Mouse (Mus musculus) forebrain, embryonic 15.5 days (tissue): ENCODE measurements around the gene Ccdc170. TPM values are rescaled to one million over a fixed set of nuclear protein-coding genes. Genes with fewer than 3 reads are reported as not detected.
"Not testable (repeated sequence)": the region's sequence is repeated elsewhere in the genome, so short reads cannot be mapped to it uniquely, and the experiment has no call there.

ENCODE experiments used
- ATAC-seq: fragments of 200-750 bp; cut with Nextera tagmentation; replicated peaks from 2 replicates; pipeline ENCODE4 v1.8.0; 2017; ENCODE audit warnings: mild to moderate bottlenecking, moderate TSS enrichment, moderate library complexity
- H3K27ac ChIP-seq: fragments of 300-500 bp; sonication (generic); replicated peaks from 2 replicates; pipeline ENCODE4 v1.5.1; 2015; ENCODE audit warnings: mild to moderate bottlenecking, inconsistent platforms
- H3K27me3 ChIP-seq: fragments of 300-500 bp; sonication (generic); 2 replicates; pipeline ENCODE4 v1.6.1; 2015; ENCODE audit warnings: inconsistent platforms
- H3K36me3 ChIP-seq: fragments of 300-500 bp; sonication (generic); 2 replicates; pipeline ENCODE4 v1.6.1; 2015; ENCODE audit warnings: mild to moderate bottlenecking, inconsistent platforms
- H3K4me1 ChIP-seq: fragments of 300-500 bp; sonication (generic); 2 replicates; pipeline ENCODE4 v1.6.1; 2015; ENCODE audit warnings: inconsistent platforms
- H3K4me2 ChIP-seq: fragments of 300-500 bp; sonication (generic); replicated peaks from 2 replicates; pipeline ENCODE4 v1.6.1; 2015; ENCODE audit warnings: mild to moderate bottlenecking, inconsistent platforms
- H3K4me3 ChIP-seq: fragments of 300-500 bp; sonication (generic); 2 replicates; pipeline ENCODE4 v1.5.1; 2015; ENCODE audit warnings: mild to moderate bottlenecking, inconsistent platforms
- H3K9ac ChIP-seq: fragments of 300-500 bp; sonication (generic); replicated peaks from 2 replicates; pipeline ENCODE4 v1.6.1; 2015; ENCODE audit warnings: mild to moderate bottlenecking, inconsistent platforms
- H3K9me3 ChIP-seq: fragments of 300-500 bp; sonication (generic); 2 replicates; pipeline ENCODE4 v1.6.1; 2016; ENCODE audit warnings: inconsistent platforms
- WGBS: fragments of 180-500 bp; shearing (Covaris S2); methylation state at CpG from one replicate; pipeline ENCODE4 v1.1.7; 2015; ENCODE audit warnings: mixed read lengths; 5-methylcytosine and 5-hydroxymethylcytosine counted together
- polyA plus RNA-seq: library from polyadenylated mRNA; unstranded; fragments of >200 nt; fragmentation: Nextera tagmentation; extraction: Ambion mirVana; gene quantifications from 2 replicates; pipeline ENCODE4 v1.2.1, GENCODE M21; 2015

Ccdc170 gene
- polyA plus RNA-seq, 1 experiment from 2014 or later: 0.32 TPM

GRCm38 (mm10) chr10:4581905-4582304 is 99.6 kb downstream of the Ccdc170 start:
- Histone ChIP-seq H3K36me3 (no peaks in the 10 kb centered on the region), H3K27me3 (no peaks in the 10 kb centered on the region), H3K4me2 (no peak overlapping the region), H3K27ac (no peak overlapping the region), H3K4me3 (no peak overlapping the region), H3K9me3 (no peaks in the 10 kb centered on the region), H3K9ac (no peak overlapping the region), H3K4me1 (peaks cover 3% of the 10 kb centered on the region; the same call in 1 of the 2 replicates)
- 73% methylated on average over 5 of the region's 5 CpGs for WGBS
- ATAC-seq: peak; percentile 81

GRCm38 (mm10) chr10:4586691-4587090 is 104.4 kb downstream of the Ccdc170 start:
- Histone ChIP-seq H3K4me3 (no peak overlapping the region), H3K27ac (no peak overlapping the region), H3K36me3 (no peaks in the 10 kb centered on the region), H3K4me2 (no peak overlapping the region), H3K9me3 (no peaks in the 10 kb centered on the region), H3K4me1 (peaks cover 3% of the 10 kb centered on the region; the same call in 1 of the 2 replicates), H3K9ac (no peak overlapping the region), H3K27me3 (no peaks in the 10 kb centered on the region)
- ATAC-seq: no peak
- 91% methylated on average over 6 of the region's 6 CpGs for WGBS

- no peaks in the 10 kb centered on the region for H3K9me3 ChIP-seq
- H3K9ac ChIP-seq: no peak overlapping the region
- H3K27ac ChIP-seq: no peak overlapping the region
- H3K4me1 ChIP-seq: no peaks in the 10 kb centered on the region
- ATAC-seq: no peak
- no peak overlapping the region for H3K4me2 ChIP-seq
- no peak overlapping the region for H3K4me3 ChIP-seq
- no peaks in the 10 kb centered on the region for H3K36me3 ChIP-seq
- no peaks in the 10 kb centered on the region for H3K27me3 ChIP-seq
- 87% methylated on average over 4 of the region's 4 CpGs for WGBS
Observed at GRCm38 (mm10) chr10:4589576-4589975, 107.3 kb downstream of the Ccdc170 start.

GRCm38 (mm10) chr10:4590956-4591355 is 108.7 kb downstream of the Ccdc170 start:
- Histone ChIP-seq H3K36me3 (no peaks in the 10 kb centered on the region), H3K9ac (no peak overlapping the region), H3K27ac (no peak overlapping the region), H3K4me2 (no peak overlapping the region), H3K9me3 (no peaks in the 10 kb centered on the region), H3K4me1 (no peaks in the 10 kb centered on the region), H3K27me3 (no peaks in the 10 kb centered on the region), H3K4me3 (no peak overlapping the region)
- no peak for ATAC-seq
- WGBS: 90% methylated on average over 8 of the region's 8 CpGs

- no peak overlapping the region for H3K27ac ChIP-seq
- H3K4me1 ChIP-seq: no peaks in the 10 kb centered on the region
- no peak overlapping the region for H3K4me2 ChIP-seq
- no peak overlapping the region for H3K4me3 ChIP-seq
- H3K36me3 ChIP-seq: no peaks in the 10 kb centered on the region
- ATAC-seq: no peak
- H3K9me3 ChIP-seq: no peaks in the 10 kb centered on the region
- H3K9ac ChIP-seq: no peak overlapping the region
- 74% methylated on average over 4 of the region's 4 CpGs for WGBS
- no peaks in the 10 kb centered on the region for H3K27me3 ChIP-seq
Observed at GRCm38 (mm10) chr10:4593828-4594227, 111.5 kb downstream of the Ccdc170 start.

- Histone ChIP-seq H3K9me3 (no peaks in the 10 kb centered on the region), H3K4me3 (no peak overlapping the region), H3K4me2 (no peak overlapping the region), H3K27ac (no peak overlapping the region), H3K4me1 (no peaks in the 10 kb centered on the region), H3K36me3 (no peaks in the 10 kb centered on the region), H3K27me3 (no peaks in the 10 kb centered on the region), H3K9ac (no peak overlapping the region)
- 82% methylated on average over 4 of the region's 4 CpGs for WGBS
- ATAC-seq: no peak
Observed at GRCm38 (mm10) chr10:4597211-4597610, 114.9 kb downstream of the Ccdc170 start.

GRCm38 (mm10) chr10:4598244-4598842 is 116.0 kb downstream of the Ccdc170 start:
- H3K4me2 ChIP-seq: no peak overlapping the region
- no peaks in the 10 kb centered on the region for H3K4me1 ChIP-seq
- no peaks in the 10 kb centered on the region for H3K27me3 ChIP-seq
- no peak for ATAC-seq
- no peaks in the 10 kb centered on the region for H3K9me3 ChIP-seq
- 69% methylated on average over 10 of the region's 10 CpGs for WGBS
- H3K36me3 ChIP-seq: no peaks in the 10 kb centered on the region
- no peak overlapping the region for H3K9ac ChIP-seq
- no peak overlapping the region for H3K27ac ChIP-seq
- no peak overlapping the region for H3K4me3 ChIP-seq

- WGBS: 77% methylated on average over 12 of the region's 12 CpGs
- H3K4me2 ChIP-seq: no peak overlapping the region
- no peaks in the 10 kb centered on the region for H3K27me3 ChIP-seq
- no peak overlapping the region for H3K9ac ChIP-seq
- H3K9me3 ChIP-seq: no peaks in the 10 kb centered on the region
- no peak overlapping the region for H3K27ac ChIP-seq
- H3K4me1 ChIP-seq: no peaks in the 10 kb centered on the region
- peak; percentile 48; the same call in 1 of the 2 replicates for ATAC-seq
- no peaks in the 10 kb centered on the region for H3K36me3 ChIP-seq
- H3K4me3 ChIP-seq: no peak overlapping the region
Observed at GRCm38 (mm10) chr10:4598916-4599315, 116.6 kb downstream of the Ccdc170 start.

- Histone ChIP-seq H3K27ac (no peak overlapping the region), H3K36me3 (no peaks in the 10 kb centered on the region), H3K4me3 (no peak overlapping the region), H3K27me3 (no peaks in the 10 kb centered on the region), H3K9ac (no peak overlapping the region), H3K4me1 (no peaks in the 10 kb centered on the region), H3K9me3 (no peaks in the 10 kb centered on the region), H3K4me2 (no peak overlapping the region)
- no peak for ATAC-seq
- 82% methylated on average over 4 of the region's 4 CpGs for WGBS
Observed at GRCm38 (mm10) chr10:4599591-4599990, 117.3 kb downstream of the Ccdc170 start.

- Histone ChIP-seq H3K4me3 (no peak overlapping the region), H3K9me3 (no peaks in the 10 kb centered on the region), H3K4me2 (no peak overlapping the region), H3K36me3 (no peaks in the 10 kb centered on the region), H3K9ac (no peak overlapping the region), H3K27me3 (no peaks in the 10 kb centered on the region), H3K4me1 (no peaks in the 10 kb centered on the region), H3K27ac (no peak overlapping the region)
- WGBS: 46% methylated on average over 2 of the region's 2 CpGs
- ATAC-seq: no peak
Observed at GRCm38 (mm10) chr10:4600796-4601474, 118.6 kb downstream of the Ccdc170 start.

- not testable (repeated sequence) for H3K27me3 ChIP-seq, H3K27ac ChIP-seq, H3K9ac ChIP-seq, H3K36me3 ChIP-seq, H3K4me3 ChIP-seq, ATAC-seq, H3K4me2 ChIP-seq, H3K4me1 ChIP-seq, H3K9me3 ChIP-seq
Observed at GRCm38 (mm10) chr10:4601612-4602011, 119.3 kb downstream of the Ccdc170 start.

- no peak for ATAC-seq
- no peaks in the 10 kb centered on the region for H3K4me1 ChIP-seq
- H3K4me3 ChIP-seq: no peak overlapping the region
- H3K4me2 ChIP-seq: no peak overlapping the region
- no peak overlapping the region for H3K9ac ChIP-seq
- no peaks in the 10 kb centered on the region for H3K27me3 ChIP-seq
- H3K27ac ChIP-seq: no peak overlapping the region
- no peaks in the 10 kb centered on the region for H3K36me3 ChIP-seq
- 77% methylated on average over 4 of the region's 4 CpGs for WGBS
- H3K9me3 ChIP-seq: no peaks in the 10 kb centered on the region
Observed at GRCm38 (mm10) chr10:4602466-4602865, 120.2 kb downstream of the Ccdc170 start.
